Mouse (Mus musculus): ENCODE results near the gene Mosmo. TPM values are rescaled to one million over a fixed set of nuclear protein-coding genes. Genes with fewer than 3 reads are reported as not detected.

Mosmo gene
- polyA plus RNA-seq, 1 experiment from 2014 or later, result 14.9 TPM

DNA sequence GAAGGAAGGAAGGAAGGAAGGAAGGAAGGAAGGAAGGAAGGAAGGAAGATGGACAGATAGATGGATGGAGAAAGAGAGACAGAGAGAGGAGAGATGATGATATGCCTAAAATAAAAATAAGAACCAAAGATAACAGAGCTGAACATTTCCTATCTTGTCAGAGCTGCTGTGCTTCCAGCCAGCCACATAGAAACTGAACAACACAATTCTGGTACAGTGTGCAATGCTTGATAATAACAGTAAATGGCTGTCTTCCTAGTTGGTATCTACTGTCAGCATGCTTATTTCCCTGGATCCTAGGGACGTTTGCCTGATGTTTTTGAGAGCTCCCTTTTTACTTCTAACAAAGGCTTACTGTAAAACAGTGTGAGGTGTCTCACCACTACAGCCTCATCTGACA is 94.0 kb downstream of the Mosmo start:
- H3K4me2 ChIP-seq (ENCODE audit: low read length), result no peak overlapping the region
- no peak overlapping the region for H3K4me3 ChIP-seq (ENCODE audit: control insufficient read depth in 1 of 2, insufficient read depth in 1 of 2, low read depth in 1 of 2, low read length in 2 of 2)
- WGBS, result 27% methylated on average over 1 of the region's 1 CpGs
- no peak overlapping the region for H3K9ac ChIP-seq (ENCODE audit: low read length)
- H3K36me3 ChIP-seq (ENCODE audit: control insufficient read depth, insufficient read depth, low read length), result no peaks in the 10 kb centered on the region
- H3K9me3 ChIP-seq (ENCODE audit: control insufficient read depth, low read length), result no peaks in the 10 kb centered on the region
- ATAC-seq (ENCODE audit: insufficient number of reproducible peaks, insufficient read depth, low FRiP score, low read depth), result no peak
- H3K4me1 ChIP-seq (ENCODE audit: control insufficient read depth in 2 of 2, insufficient read depth in 2 of 2, low read length in 2 of 2), result peaks cover 0 to 2% of the 10 kb centered on the region in 2 experiments; a peak in 1 of 4 replicates
- no peak overlapping the region for H3K27ac ChIP-seq (replicated peaks in 1 of 2; ENCODE audit: control insufficient read depth in 1 of 2, insufficient read depth in 1 of 2, low read depth in 2 of 2, low read length in 2 of 2)
- no peaks in the 10 kb centered on the region for H3K27me3 ChIP-seq (ENCODE audit: control insufficient read depth, insufficient read depth, low read length)

- no peaks in the 10 kb centered on the region for H3K9me3 ChIP-seq (ENCODE audit: control insufficient read depth, low read length)
- H3K36me3 ChIP-seq (ENCODE audit: control insufficient read depth, insufficient read depth, low read length), result no peaks in the 10 kb centered on the region
- H3K4me2 ChIP-seq (ENCODE audit: low read length), result no peak overlapping the region
- H3K27ac ChIP-seq (replicated peaks in 1 of 2; ENCODE audit: control insufficient read depth in 1 of 2, insufficient read depth in 1 of 2, low read depth in 2 of 2, low read length in 2 of 2), result no peak overlapping the region
- no peak overlapping the region for H3K4me3 ChIP-seq (ENCODE audit: control insufficient read depth in 1 of 2, insufficient read depth in 1 of 2, low read depth in 1 of 2, low read length in 2 of 2)
- no peak overlapping the region for H3K9ac ChIP-seq (ENCODE audit: low read length)
- WGBS, result 46% methylated on average over 2 of the region's 2 CpGs
- no peak for ATAC-seq (ENCODE audit: insufficient number of reproducible peaks, insufficient read depth, low FRiP score, low read depth)
- H3K27me3 ChIP-seq (ENCODE audit: control insufficient read depth, insufficient read depth, low read length), result no peaks in the 10 kb centered on the region
- H3K4me1 ChIP-seq (ENCODE audit: control insufficient read depth in 2 of 2, insufficient read depth in 2 of 2, low read length in 2 of 2), result no peaks in the 10 kb centered on the region
These were observed 100.6 kb downstream of the Mosmo start for GRCm38 (mm10) chr7:120778012-120778411.

Other genes starting within 250 kb of the Mosmo start
- gene Uqcrc2, start 42.4 kb upstream of the Mosmo start, polyA plus RNA-seq (2014; fragmentation: Nextera tagmentation; extraction: Ambion mirVana), result 531 and 532 TPM in 2 replicates
- gene Pdzd9, start 7.3 kb upstream of the Mosmo start, polyA plus RNA-seq (2014; fragmentation: Nextera tagmentation; extraction: Ambion mirVana), result 0.28 and 0.41 TPM in 2 replicates
- gene Vwa3a, start 61.7 kb downstream of the Mosmo start, polyA plus RNA-seq (2014; fragmentation: Nextera tagmentation; extraction: Ambion mirVana), result 0.86 and 0.89 TPM in 2 replicates
- not detected in 2 replicates for gene Gm5737, start 134.7 kb downstream of the Mosmo start, polyA plus RNA-seq (2014; fragmentation: Nextera tagmentation; extraction: Ambion mirVana)
- gene Eef2k, start 165.2 kb downstream of the Mosmo start, polyA plus RNA-seq (2014; fragmentation: Nextera tagmentation; extraction: Ambion mirVana), result 12.1 and 12.4 TPM in 2 replicates
- 8.2 and 13.4 TPM in 2 replicates for gene Polr3e, start 240.1 kb downstream of the Mosmo start, polyA plus RNA-seq (2014; fragmentation: Nextera tagmentation; extraction: Ambion mirVana)

Measured in heart, embryonic 14.5 days (tissue).